Mouse (Mus musculus): ENCODE measurements at regions not wholly inside any gene's neighbourhood (a gene's known extent, or its start where the extent isn't known, plus 50 kb on each side); places are given as distances from the start of the nearest gene placed in this dataset.

DNA sequence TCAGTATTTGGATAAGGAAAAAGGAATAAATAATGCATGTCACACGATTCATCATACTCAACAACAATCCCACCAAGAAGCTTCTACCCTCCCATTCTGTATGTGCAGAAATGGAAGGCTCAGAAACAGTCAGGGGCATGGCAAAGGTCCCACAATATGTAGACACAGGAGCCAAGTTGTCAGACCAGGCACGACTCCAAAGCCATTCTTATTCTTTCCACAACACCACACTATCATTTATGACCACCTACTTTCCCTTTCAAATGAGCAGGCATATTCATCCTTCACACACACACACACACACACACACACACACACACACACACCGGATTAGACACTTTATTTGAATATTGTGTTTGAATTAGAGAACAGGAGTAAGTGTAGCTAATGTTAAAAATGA lies 232.0 kb downstream of the Rab28 start:
- no peak for DNase-seq
- intact Hi-C loops (cut with DNase I; ENCODE audit: low total_unique reads), result no loop called here

GRCm38 (mm10) chr5:41445512-41446005 lies 262.4 kb downstream of the Rab28 start:
- DNase-seq, result no peak
- intact Hi-C loops (cut with DNase I; ENCODE audit: low total_unique reads), result no loop called here

DNA sequence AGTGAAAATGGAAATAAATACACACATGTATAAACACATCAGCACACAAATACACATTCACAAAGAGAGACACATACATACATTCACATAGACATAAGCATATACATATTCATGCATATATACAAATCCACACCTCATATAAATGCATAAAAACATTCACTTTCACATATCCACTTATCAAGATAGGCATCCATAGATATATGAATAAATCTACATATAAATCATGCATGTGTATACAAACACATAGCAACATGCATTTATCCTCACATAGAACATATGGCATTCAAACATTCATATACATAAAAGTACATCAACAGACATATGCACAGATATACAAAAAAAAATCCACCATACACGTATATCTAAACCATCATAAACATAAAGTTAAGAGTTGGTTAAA lies 266.9 kb downstream of the Rab28 start:
- intact Hi-C loops (cut with DNase I; ENCODE audit: low total_unique reads), result no loop called here
- no peak for DNase-seq

DNA sequence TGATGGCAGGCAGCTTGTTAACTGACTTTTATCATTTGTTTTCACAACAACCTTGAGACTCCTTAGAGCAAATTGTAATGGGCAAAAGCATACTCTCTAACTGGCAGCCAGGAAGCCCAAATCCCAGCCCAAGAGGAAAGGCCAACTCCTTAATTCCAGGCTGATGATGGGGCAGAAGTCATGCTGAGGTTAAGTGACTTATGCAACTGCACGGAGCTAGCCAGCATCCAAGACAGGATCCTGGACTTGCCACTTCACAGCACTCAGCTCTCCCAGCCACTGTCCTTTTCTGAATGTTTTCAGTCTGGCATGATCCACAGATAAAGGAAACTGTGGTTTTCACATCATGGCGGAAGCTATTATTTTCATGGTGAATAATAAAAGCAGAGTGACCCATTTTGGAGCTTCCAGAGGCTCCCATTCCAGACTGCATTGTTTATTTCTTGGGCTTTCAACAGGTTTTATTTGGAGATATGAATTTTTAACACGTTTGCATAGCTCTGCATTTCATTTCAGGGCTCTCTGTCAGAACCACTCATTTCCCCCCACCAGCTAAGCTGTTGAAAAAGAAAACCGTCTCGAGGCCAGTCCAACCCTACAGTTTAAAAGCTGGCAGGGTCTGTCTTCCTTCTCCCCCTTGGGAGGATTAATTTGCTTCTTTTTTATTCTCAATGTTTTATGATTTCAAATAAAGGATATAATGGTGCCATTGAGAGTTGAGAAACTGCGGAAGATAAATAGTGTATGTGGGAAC lies 288.7 kb downstream of the Rab28 start:
- peak; percentile 13 for DNase-seq
- intact Hi-C loops (cut with DNase I; ENCODE audit: low total_unique reads), result no loop called here

DNA sequence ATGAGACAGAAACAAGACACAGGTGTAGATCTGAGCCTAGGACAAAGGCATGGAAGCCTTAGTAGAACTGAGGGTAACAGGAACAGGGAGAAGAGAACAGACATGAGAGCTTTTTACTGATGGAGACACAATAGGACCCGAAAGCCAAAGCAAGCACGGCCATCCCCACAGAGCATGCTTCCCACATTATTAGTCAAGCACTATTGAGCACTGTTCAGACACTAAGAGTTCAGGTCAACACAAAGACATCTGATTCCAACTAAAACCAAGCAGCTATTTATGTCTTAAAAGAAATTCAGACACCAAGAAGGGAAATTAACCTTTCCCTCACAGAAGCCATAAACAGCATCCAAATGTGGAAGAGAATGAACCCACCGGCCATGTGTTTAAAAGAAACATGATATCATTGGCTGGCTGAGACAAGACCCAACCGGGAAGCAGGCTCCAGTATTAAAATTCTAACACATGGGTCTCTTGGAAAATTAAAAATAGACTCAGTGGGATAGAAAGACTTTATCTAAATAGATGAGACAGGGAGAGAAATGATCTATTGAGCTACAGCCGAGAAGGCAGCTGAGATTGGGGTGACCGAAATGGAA lies 298.8 kb downstream of the Rab28 start:
- intact Hi-C loops (cut with DNase I; ENCODE audit: low total_unique reads), result no loop called here

GRCm38 (mm10) chr5:41392802-41393234 lies 315.1 kb downstream of the Rab28 start:
- intact Hi-C loops (cut with DNase I; ENCODE audit: low total_unique reads), result no loop called here
- no peak for DNase-seq

More for the DNA sequence above, 298.8 kb downstream of the Rab28 start:
- DNase-seq, result no peak

DNA sequence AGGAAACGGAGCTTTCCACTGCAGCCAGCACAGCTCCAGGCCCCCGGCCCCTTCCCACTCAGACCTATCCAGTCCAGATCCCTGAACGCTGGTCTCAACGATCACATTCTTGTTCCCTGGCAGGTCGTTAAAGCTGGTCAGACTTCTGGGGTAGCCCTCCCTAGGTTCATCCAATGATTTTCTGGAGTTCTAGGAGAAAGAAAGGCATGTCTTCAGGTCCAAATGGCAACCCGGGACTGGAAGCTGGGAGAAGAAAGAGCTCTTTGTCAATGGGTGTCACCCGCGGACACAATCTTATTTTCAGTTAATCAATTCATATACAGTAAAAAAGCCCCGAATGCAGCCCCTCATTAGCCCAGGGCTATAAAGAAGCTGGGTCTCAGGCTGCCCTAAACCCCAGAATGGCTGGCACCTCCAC lies 315.8 kb downstream of the Rab28 start:
- no peak for DNase-seq
- intact Hi-C loops (cut with DNase I; ENCODE audit: low total_unique reads), result no loop called here

DNA sequence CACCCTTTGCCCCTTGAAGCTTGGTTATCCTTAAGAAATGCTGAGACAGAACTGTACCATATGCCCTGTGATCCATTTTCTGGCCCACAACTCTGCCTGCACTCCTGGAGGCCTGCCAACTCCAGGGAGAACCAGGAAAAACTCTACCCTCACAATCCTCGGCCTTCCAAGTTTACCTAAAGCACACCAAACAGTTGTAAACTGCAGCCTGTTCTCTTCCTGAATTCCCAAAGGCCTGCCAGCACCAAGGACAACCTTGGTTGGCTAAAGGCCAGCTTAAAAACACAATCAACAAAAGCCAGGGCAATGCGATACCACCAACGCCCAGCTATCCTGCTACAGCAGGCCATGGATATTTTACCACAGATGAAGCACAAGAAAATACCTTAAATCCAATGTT lies 334.5 kb downstream of the Rab28 start:
- DNase-seq, result no peak
- intact Hi-C loops (cut with DNase I; ENCODE audit: low total_unique reads), result no loop called here

DNA sequence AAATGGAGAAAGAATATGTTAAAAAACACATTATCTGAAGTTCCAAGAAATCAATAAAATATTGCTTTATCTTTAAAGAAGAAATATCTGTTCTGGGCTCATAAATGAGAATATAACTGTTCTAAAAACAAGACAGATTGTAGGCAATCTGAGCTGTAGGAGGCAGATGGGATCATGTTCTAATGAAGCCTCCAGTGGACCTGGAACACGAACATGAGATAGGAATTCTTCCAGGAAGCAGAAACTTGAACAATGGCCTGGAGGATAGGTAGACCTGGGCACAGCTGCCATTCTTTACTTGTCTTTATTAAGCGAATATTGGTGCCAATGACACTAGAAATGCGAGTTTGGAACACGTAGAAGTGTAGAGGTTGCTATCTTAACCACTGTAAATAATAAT lies 336.5 kb downstream of the Rab28 start:
- intact Hi-C loops (cut with DNase I; ENCODE audit: low total_unique reads), result no loop called here
- no peak for DNase-seq

GRCm38 (mm10) chr5:41370356-41370755 lies 337.6 kb downstream of the Rab28 start:
- intact Hi-C loops (cut with DNase I; ENCODE audit: low total_unique reads), result no loop called here
- DNase-seq, result no peak

DNA sequence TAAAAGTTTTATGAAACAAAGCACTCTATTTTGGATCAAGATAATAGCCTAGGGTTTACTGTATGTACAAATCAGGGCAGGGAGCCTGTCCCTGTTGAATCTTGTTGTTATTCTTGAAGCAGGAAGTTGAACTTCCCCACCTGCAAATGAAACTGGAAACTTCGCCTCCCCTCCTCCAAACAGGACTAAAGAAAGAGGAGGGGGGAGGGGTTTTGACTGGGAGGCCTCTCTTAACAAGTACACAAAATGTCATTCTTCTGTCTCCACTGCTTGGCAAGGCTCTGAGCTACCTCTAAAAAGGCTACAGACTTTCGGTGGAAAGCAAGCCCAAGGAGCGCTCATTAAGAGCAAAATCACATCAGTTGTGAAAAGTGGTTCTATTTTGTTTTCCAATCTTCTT lies 338.1 kb downstream of the Rab28 start:
- intact Hi-C loops (cut with DNase I; ENCODE audit: low total_unique reads), result no loop called here
- DNase-seq, result no peak

DNA sequence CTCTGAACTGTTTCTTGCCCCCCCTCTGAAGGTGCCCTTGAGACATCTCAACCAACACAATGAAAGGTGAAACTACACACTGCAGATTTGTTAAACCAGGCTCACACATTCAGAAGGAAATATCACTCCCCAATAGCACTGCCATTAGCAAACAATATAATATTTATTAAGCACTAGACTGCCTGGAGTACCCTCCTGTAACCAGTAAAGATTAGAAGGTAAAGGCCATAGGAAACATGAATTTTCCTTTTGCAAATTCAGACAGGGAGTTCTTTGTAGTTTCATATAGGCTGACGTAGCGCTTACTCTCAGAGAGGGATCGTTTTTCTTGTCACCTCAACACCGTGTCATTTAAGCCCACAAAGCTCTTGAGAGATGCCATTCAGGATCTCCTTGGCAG lies 342.1 kb downstream of the Rab28 start:
- intact Hi-C loops (cut with DNase I; ENCODE audit: low total_unique reads), result no loop called here
- no peak for DNase-seq

GRCm38 (mm10) chr5:41348410-41348821 lies 359.5 kb downstream of the Rab28 start:
- intact Hi-C loops (cut with DNase I; ENCODE audit: low total_unique reads), result no loop called here
- peak; percentile 8 for DNase-seq

- intact Hi-C loops (cut with DNase I; ENCODE audit: low total_unique reads), result no loop called here
- no peak for DNase-seq
Observed at GRCm38 (mm10) chr5:41347416-41347815, 360.5 kb downstream of the Rab28 start.

DNA sequence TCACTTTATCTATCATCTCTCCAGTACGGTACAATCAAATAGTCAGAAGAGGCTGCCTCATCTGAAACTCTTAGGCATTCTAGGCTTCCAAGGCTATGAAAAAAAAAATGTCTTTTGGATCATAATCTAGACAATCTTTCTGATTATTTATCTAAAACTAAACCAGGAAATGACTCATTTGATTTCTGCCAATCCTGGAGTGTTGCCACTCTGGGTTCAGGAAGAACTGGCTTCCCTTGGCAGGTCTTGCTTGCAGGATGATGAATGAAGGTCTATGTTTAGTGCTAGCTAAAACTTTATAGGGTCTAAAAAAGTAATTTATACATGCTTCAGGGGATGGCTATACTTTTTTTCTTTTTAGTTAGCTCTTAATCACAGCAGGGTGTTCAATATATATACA lies 367.4 kb downstream of the Rab28 start:
- intact Hi-C loops (cut with DNase I; ENCODE audit: low total_unique reads), result no loop called here
- DNase-seq, result no peak

DNA sequence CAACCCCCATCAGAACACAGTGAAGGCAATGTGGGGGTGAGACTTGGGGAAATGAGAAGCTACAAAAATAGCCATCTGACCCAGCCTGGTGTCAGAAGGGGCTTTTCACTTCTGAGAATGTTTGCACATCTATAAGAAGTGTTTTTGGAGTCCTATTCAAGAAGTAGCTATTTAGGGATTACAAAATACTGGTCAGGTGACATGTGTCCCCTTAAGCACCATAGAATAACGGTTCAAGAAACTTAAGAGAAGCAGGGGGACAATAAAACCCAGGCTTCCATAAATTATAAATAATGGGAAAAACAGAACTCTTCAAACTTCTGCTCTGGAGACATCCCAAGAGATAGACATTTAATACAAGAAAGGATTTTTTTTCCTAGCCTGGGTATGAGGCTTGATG lies 411.5 kb downstream of the Rab28 start:
- intact Hi-C loops (cut with DNase I; ENCODE audit: low total_unique reads), result no loop called here
- no peak for DNase-seq

DNA sequence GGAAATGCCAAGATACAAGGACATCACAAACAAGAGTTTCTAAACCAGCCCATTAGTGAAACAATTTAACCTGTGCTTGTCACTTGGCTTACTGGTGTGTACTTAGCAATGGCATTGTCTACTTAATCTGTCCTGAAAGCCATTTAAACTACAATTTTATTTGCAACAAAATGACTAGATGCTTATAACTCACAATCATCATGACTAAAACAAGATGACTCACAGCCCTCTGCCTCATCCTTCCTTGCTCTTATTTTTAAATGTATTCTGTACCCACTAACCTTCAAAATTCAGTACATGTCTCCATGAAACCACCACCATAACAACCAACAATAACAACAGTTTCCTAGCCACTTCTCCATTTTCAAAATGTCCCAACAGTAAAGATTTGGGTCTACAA lies 441.2 kb downstream of the Rab28 start:
- no peak for DNase-seq
- intact Hi-C loops (cut with DNase I; ENCODE audit: low total_unique reads), result no loop called here

GRCm38 (mm10) chr5:41266317-41266716 lies 441.6 kb downstream of the Rab28 start:
- intact Hi-C loops (cut with DNase I; ENCODE audit: low total_unique reads), result no loop called here
- DNase-seq, result no peak

GRCm38 (mm10) chr5:41261654-41262237 lies 446.2 kb downstream of the Rab28 start:
- no peak for DNase-seq
- intact Hi-C loops (cut with DNase I; ENCODE audit: low total_unique reads), result no loop called here
